Mouse (Mus musculus): ENCODE data around the gene Jdp2.

The Jdp2 gene

GRCm38 (mm10) chr12:85687846-85688245 is 89.0 kb downstream of the Jdp2 start:
- DNase-seq: no peak
